Mouse (Mus musculus): ENCODE results near the gene Chrm4.

The Chrm4 gene

DNA sequence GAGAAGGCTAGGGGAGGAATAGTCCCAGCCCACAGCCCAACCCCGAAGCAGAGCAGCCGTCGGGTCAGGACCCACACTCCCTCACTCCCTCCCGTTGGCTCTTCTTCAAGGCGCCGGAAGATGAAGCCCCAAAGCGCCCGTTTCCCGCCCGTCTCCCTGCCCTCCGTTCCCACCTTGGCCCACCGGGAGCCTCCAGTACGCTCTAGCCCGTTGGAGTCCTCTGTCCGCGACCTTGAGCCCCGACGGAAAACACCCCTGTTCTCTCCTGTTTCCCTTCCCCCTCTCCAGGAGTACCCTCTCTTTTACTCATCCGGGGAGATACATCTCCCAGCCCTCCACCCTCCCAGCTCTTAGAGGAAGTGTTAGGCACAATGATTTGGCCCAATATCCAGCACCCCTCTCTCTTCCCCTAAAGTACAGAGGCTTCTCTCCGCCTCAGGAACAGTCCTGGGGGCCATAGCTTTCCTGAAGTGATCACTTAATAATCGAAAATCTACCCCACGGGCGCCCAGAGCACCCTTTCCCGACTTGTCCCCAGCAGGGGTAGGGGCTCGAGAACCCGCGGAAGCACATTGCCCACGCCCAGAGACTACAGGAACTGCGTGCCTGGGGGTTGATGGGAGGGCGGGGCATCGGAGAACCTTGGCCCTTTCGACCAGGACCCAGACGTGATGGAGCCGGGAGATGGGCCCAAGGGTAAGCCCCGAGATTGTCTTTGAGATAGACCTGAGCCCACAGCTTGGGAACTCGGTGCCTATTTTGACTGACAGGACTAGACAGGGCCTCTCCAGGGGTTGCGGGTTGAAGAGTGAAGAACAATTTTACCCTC is 4.2 kb upstream of the Chrm4 start:
- in situ Hi-C loops (cut with MboI, MseI), result no loop called here

DNA sequence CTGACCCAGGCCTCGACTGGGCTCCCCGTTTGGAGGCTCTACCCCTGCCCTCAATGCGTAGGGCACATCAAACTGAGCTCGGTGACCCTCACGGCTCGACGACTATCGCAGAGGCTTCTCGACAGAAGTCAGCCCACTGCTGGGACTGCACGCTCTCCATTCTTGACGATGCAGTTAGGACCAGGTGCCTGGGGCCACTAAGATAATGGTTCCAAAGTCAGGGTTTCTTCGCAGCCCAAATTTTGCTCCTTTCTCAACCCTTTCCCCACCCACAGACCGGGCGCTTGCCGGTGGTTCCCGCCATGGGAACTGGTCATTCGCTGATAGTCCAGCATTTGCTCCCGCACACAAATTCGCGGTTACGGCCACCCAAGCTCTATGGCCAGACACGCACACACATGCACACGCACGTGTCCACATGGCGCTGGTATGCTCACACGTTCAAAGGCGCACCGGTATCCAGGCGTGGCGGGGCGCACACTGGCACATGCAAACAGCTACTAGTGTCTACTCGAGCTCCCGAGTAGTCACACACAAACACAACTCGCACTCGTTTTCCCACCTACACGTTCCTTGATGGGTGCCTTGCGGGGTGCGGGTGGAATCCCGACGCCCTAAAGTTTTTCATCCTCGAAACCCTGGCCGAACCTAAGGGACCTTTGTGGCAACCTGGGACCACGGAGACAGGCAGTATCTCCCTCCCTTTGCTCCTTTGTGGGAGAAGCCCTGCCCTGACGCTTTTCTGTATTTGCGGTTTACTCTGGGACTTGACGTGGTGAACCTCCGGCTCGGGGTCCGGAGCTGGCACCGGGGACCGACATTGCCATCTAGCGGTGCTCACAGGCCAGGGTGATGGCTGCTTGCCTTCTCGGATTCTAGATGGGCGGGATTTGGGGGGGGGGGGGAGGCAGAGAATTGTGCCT is 3.4 kb upstream of the Chrm4 start:
- in situ Hi-C loops (cut with MboI, MseI), result no loop called here

DNA sequence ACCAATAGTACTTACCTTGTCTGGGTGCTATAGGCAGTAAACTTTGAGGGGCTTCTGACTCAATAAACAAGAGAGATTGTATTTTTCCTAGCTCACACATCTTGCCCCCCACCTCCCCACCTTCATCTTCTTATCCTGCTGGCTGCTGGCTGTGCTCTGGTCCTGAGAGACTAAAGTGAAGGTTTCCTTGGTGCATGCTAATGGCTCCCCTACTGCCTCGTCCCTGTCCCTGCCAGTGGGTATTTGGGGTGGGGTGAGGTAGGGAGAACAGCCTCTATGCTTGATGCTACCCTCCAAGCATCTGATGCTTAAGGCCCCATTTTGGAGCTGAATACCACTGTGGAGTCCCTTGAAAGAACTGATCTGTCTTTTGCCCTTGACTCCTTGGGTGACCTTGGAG is 2.3 kb upstream of the Chrm4 start:
- in situ Hi-C loops (cut with MboI, MseI), result no loop called here

DNA sequence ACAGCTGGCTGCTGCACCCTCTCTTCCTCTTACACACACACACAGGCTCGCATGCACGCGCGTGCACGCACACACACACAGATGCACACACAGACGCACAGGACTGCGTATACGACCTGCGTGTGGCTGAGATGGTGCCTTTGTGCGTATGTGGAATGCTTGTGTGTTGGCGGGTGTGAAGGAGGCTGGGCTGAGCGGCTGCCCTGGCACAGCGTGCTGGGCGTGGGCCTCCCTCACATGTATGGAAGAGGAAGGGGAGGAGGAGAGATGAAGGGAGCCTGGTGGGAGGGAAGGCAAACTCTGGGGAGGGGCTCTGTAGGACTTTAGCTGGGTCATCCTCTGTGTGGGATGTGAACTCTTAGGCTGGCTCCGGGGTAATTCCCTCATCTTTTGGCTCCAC is 1.6 kb upstream of the Chrm4 start:
- in situ Hi-C loops (cut with MboI, MseI), result no loop called here

DNA sequence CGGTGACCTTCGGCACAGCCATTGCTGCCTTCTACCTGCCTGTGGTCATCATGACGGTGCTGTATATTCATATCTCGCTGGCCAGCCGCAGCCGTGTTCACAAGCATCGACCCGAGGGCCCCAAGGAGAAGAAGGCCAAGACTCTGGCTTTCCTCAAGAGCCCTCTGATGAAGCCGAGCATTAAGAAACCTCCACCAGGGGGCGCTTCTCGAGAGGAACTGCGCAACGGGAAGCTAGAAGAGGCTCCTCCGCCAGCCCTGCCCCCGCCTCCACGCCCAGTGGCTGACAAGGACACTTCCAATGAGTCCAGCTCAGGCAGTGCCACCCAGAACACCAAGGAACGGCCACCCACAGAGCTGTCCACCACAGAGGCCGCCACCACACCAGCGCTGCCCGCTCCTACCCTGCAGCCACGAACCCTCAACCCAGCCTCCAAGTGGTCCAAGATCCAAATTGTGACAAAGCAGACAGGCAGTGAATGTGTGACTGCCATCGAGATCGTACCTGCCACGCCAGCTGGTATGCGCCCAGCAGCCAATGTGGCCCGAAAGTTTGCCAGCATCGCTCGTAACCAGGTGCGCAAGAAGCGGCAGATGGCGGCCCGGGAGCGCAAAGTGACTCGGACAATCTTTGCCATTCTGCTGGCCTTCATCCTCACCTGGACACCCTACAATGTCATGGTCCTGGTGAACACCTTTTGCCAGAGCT is 931 bp downstream of the Chrm4 start:
- in situ Hi-C loops (cut with MboI, MseI), result no loop called here

DNA sequence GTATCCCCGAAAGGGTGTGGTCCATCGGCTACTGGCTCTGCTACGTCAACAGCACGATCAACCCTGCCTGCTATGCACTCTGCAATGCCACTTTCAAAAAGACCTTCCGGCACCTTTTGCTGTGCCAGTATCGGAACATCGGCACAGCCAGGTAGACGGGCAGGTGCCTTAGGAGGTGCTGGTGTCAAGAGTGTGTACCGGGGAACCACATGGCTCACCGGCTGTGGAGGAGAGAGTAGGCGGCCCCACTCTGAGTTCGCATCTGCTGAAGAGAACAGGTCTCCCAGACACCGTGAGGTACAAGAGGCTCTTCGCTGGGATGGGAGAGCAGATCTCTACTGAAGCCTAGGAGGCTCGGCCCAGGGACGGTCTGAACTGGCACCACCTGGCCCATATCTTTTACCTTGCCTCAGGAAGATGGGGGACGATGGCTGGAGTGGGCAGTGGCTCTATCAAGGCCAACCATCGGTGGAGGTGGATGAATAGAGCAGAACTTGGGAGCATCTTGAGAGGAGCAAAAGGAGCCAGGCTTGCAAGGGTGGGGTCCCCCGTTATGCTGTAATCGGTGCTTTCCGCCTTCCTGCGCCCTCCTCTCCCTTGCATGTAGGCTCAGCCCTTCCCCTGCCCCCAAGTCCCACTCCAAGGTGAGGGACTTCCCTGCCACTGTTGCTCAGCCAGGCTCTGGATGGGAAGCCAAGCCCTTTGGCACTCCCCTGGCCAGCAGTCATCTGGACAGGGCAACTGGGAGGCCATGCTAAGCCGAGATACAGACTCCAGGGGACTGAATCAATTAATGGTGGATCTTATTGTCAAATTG is 1.7 kb downstream of the Chrm4 start:
- in situ Hi-C loops (cut with MboI, MseI), result no loop called here

DNA sequence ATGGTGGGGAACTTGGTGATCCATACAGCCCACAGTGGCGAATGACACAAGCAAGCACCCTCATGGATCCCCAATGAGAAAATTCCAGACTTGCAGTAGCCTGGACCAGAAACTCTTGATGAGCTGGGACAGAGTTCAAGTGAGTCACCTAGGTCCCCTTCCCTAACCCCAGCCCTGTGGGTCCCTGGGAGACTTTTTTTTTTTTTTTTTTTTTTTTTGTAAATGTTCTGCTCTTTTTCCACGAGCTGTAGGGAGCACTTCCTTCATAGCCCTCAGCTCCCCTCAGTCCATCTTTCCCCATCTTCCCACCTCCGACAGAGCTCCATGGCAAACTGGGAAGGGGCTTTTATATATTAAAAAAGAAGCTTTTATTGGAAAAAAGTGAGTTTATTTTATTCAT is 2.4 kb downstream of the Chrm4 start:
- in situ Hi-C loops (cut with MboI, MseI), result no loop called here

DNA sequence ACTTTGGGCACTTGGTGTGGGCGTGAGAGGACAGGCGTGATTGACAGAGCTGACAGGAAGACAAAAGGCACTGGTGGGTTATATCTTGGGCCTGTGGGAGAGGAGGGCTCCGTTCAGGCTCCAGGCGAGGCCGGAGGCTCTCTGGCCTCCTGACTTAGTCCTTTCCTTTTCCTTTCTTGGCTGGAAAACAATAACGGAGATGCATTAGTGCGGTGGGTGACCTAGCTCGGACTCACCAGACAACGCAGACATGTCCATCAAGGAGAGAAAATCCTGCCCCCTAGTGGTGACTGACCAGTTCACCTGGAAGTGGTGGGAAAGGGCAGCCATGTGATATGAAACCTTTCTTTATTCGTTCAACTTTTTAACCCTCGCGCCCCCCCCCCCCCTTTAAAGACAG is 2.9 kb downstream of the Chrm4 start:
- in situ Hi-C loops (cut with MboI, MseI), result no loop called here

DNA sequence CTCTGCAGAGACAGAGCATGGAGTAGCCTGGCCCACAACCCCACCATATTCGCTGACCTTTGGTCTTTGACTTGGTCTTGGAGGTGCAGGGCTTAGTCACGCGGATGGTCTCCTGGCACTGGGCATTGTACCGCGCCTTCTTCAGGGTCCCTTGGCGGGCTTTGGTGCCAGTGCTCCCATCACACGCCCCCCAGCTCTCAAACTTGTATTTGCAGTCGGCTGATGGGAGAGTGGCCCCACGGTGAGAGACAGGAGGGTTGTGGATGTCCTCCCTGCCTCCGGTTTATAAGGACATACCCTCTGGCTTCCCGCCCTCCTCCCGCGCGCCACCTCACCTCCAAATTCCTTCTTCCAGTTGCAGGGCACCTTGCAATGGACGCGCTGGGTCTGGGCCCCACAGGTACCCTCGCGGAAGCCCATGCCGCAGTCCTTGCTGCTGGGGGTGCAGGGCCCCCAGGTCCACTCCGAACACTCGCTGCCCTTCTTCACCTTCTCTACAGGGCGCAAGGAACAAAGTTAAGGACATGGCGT is 3.8 kb downstream of the Chrm4 start:
- in situ Hi-C loops (cut with MboI, MseI), result no loop called here

DNA sequence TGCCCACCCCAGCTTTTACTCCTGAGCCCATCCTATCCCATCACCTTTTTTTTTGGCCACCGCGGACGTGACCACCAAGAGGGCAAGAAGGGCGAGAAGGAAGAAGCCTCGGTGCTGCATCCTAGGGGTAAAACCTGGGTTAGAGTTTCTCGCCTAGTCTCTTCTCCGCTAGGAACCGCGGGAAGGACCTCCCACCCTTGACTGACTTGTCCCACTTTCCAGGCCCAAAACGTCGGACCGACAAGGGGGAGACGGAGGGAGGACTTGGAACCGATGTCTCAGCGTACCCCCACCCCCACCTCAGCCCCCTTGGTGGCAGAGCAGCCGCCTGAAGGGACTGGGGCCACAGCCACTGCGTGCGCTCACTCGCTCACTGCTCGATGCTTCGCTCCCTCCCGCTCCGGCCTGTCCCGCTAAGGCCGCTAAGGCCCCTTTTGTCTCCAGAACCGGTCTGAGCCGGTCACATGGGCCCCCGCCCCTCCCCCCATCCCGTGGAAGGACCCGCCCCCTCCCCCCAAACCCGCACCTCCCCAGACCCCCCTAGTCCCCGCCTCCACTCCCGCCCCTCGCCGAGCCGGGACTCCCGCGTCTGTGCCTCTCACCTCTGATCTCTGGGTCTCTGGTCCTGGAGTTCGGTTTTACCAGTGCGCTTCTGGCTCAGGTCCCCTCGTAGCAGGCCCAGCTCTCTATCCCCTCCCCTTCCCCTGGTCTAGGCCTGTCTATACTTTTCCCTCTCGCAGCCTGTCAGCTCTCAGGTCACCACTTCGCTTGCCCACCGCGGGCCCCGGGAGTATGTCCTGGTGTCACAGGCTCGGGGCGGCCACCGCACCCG is 4.5 kb downstream of the Chrm4 start:
- in situ Hi-C loops (cut with MboI, MseI), result no loop called here

DNA sequence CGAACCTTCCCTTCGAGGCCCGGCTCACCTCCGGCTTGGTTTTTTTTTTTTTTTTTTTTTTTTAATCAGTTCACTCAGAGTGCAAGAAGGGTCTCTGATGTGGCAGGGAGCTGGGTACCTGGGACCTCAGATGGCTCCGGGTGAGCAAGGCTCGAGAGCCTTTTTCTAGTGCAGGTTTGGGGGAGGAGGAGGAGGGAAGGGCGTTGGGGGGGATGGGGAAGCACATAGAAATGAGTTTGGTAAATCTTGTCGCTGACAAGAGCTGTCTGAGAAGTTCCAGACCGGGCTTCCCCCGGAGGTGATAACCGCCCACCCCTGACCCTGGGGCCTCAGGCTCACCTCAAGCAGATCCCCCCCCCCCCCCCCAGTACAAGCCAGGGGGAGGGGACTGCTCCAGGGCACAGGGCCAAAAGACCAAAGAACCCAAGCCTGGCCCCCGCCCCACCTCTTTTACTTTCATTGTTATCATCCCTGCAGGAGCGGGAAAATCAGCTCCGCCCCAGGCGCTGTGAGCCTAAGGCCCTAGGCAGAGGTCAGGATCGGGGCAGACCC is 5.2 kb downstream of the Chrm4 start, which contains the start of gene Mdk:
Mdk (minus strand) TSS at position 138 of the 552 bp plus-strand sequence.
- in situ Hi-C loops (cut with MboI, MseI), result no loop called here

DNA sequence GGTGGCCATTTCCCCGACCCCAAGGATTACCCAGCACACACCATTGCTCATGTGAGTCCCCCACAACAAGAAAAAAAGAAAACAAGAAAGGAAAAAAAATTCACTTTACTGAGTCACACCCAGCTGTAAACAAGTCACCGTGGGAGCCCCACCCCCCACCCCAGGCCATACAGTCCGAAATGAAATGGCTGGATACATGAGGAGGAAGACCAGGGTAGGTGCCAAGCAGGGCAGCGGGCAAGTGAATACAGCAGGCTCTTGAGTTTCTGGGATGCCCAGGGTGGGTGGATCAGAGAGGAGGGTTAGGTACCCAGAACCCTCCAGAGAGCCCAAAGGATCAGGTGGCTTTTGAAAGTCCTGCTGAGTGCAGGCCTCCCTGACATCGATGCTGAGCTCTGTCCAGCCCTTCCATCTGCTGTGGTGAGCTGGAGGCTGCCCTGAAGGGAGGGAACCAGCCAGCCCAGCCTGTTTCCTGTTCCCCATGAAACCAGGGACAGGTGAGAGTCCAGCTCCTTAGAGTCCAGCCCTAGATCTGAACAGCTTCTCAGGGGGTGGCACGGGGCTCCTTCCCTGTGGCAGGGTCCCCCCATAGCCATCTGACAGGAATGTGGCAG is 5.8 kb downstream of the Chrm4 start:
- in situ Hi-C loops (cut with MboI, MseI), result no loop called here

DNA sequence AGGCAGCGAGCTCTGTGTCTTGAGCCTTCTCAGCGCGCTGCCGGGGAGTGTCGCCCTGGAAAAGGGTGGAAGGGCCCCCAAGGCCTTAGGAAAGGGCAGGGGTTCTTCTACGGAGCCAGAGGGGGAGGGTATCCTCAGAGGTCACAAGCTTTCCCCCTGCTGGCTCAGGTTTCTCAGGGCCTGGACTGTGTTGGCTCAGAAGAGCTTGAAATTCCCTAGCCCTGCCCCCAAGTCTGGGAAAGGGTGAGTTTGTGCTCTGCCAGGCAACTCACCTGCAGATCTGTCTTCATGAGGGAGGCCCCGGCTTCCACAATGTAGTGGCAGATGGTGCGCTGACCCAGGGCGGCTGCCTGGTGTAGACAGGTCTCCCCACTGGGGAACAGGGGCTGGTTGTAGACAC is 6.4 kb downstream of the Chrm4 start:
- in situ Hi-C loops (cut with MboI, MseI), result no loop called here

DNA sequence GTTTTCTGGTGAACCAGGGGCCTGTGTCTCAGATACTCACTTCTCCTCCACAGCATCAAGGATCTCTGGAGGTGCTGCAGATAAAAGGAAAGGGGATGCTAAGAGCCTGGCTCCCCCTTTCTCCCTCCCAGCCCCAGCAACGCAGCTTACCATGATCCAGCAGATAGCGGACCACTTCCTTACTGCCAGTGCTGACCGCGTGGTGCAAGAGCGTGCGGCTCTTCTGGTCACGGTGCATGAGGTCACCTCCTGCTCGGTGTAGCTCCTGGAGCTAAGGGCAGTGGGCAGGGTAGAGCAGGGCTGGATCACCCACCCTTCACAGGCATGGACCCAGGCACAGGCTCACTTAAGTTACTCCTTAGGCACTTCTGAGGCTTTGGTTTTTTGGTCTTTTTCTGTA is 7.0 kb downstream of the Chrm4 start:
- in situ Hi-C loops (cut with MboI, MseI), result no loop called here

DNA sequence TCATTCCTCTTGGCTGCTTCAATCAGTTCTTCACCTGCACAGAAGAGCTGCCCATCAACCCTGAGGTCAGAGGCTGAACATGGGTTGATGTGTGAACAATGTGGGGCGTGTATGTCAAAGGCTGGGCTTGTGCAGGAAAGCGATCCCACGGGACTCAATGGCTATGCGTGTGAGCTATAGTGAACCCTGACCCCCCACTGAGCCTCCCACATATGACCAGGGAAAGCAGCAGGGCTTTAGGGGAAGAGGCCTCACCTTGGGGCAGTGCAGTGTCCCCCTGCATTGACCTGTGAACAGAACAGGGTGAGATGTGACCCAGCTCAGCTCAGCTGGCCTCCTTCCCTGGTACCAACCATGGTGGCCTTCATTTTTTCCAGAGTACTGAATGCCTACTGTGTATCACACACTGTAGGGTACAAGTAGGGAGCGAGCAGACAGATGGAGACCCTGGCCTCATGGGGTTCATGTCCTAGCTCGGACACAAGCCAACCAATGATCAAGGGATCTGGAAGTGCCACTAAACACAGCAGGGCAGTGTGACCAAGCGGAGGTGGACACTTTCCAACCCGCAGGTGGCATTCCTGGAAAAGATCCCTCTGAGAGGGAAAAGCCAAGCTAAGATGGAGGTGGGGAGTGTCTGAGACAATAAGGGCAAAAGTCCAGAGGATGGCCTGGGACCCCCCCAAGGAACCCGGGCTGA is 7.9 kb downstream of the Chrm4 start:
- in situ Hi-C loops (cut with MboI, MseI), result no loop called here

DNA sequence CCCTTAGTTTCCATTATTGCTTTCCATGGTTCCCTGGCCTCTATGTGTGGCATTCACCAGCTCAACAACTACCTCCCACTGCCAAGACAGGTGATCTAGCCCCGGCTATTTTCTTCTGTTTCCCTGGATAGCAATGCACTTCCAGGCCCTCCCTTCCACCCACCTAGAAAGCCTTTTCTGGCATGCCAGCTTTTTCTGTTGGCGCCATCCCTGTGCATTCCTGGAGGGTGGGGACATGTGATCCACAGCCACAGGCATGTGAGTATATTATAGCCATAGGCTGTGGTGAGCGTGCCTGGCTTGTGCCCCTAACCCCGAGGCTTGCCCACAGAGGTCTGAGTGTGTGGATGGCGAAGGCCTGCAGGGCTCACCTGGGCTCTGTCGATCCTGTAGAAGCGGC is 9.1 kb downstream of the Chrm4 start:
- in situ Hi-C loops (cut with MboI, MseI), result no loop called here

DNA sequence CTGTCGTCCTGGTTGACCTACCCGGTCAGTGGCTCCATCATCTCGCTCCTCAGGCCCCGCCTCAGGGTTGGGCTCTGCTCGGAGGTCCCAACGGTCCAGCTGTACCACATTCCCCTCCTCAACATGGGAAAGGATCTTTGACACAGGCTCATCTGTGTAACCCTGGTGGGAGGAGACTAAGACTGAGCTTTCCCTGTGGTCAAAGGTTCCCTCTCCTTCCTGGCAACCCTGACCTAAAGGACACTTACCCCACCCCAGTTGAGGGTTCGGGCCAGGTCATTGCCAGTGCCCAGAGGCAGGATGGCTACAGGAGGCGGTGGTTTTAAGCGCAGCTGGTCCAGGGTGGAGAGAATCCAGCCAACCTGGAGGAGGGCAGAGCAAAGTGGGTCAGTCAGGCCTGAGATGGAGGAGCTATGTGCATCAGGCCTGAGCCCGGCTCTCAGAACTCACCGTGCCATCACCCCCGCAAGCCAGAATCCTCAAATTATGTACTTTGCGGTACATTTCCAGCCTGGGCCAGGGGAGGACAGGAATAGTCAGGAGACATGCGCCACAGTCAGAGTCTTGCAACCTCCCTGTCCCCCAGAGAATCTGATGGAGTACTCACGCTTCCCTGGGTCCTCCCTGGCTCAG is 12.4 kb downstream of the Chrm4 start:
- in situ Hi-C loops (cut with MboI, MseI), result no loop called here

DNA sequence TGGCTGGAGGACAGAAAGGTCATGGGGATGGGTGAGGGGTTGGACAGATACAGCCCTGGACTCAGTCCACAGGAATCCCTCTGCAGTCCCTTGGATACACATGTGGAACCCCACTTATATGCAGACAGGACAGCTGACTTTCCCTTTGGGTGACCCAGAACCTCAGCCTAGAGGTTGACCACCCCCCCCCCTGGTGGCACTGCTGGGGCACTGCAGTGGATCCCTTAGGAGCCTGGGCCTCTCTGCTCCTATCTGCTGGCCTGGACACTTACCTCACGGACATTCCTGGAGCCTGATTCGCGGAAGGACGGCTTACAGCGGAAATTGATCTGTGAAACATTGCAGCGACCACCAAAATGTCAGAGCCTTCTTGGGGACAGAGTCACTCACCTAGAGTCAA is 15.3 kb downstream of the Chrm4 start:
- in situ Hi-C loops (cut with MboI, MseI), result loop anchor here (5.0 to 10.0 kb wide), 2 partner anchors 1020 to 1502 kb away; no protein-coding TSS in a partner anchor

Measured in T-helper 2 cell (primary cell).